Comparison of ENCODE assay signal across 16 mouse cellular contexts in the genomic region with DNA sequence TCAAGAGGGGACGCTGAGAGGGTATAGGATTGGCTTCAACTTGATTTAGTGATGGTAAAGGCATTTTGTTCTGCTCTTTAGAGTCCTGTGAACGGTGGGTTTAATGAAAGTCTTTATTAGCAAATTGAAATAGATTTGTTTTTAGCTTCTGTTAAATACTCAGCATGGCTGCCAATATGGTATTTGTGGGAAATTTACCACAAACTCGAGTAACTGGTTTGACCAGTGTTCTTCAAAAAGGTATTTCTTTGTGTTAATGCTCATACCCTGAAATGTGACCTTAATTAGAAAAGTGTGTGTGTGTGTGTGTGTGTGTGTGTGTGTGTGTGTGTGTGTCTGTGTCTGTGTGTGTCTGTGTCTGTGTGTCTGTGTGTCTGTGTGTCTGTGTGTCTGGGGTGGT.
"Had no signal": no experiment of that assay in that cellular context is flagged by ENCODE, and none has a peak within 500 bp of the region (broad histone marks: within the 10 kb centered on the region; RNA-seq: fewer than 3 reads in every experiment).

No protein-coding gene starts in this region.

- H3K36me3 ChIP-seq: liver, embryonic 13.5 days; liver, embryonic 15.5 days; midbrain, embryonic 13.5 days; midbrain, embryonic 15.5 days; neural tube, embryonic 12.5 days had no signal

- H3K4me2 ChIP-seq: liver, embryonic 13.5 days; liver, embryonic 15.5 days; midbrain, embryonic 11.5 days; midbrain, embryonic 13.5 days; midbrain, embryonic 15.5 days; neural tube, embryonic 12.5 days had no signal

- H3K4me1 ChIP-seq: liver, embryonic 13.5 days; liver, embryonic 15.5 days; megakaryocyte, embryonic 14.5 days; neural tube, embryonic 12.5 days had no signal

- H3K27me3 ChIP-seq: liver, embryonic 13.5 days; liver, embryonic 15.5 days; megakaryocyte, embryonic 14.5 days; midbrain, embryonic 15.5 days; neural tube, embryonic 12.5 days had no signal

- H3K4me3 ChIP-seq: liver, embryonic 13.5 days; liver, embryonic 15.5 days; megakaryocyte, embryonic 14.5 days; midbrain, embryonic 13.5 days; midbrain, embryonic 15.5 days; neural tube, embryonic 12.5 days had no signal

- DNase-seq: liver, embryonic 13.5 days; liver, postnatal 0 days; lung, adult 2 months; right cerebral cortex, postnatal 25 days; right cerebral cortex, postnatal 4 days; spleen, adult 18-20 months; thymus, adult 18-20 months; thymus, postnatal 14 days; thymus, postnatal 36 days had no signal

- H3K9me3 ChIP-seq: liver, embryonic 13.5 days; liver, embryonic 15.5 days; midbrain, embryonic 13.5 days; midbrain, embryonic 15.5 days; neural tube, embryonic 12.5 days had no signal

- ATAC-seq: liver, postnatal 0 days; midbrain, embryonic 13.5 days; midbrain, embryonic 15.5 days had no signal

- H3K27ac ChIP-seq: liver, embryonic 13.5 days; liver, embryonic 15.5 days; macrophage; midbrain, embryonic 13.5 days; midbrain, embryonic 15.5 days; neural tube, embryonic 12.5 days had no signal

- H3K9ac ChIP-seq: liver, embryonic 13.5 days; liver, embryonic 15.5 days; liver, postnatal 0 days; midbrain, embryonic 13.5 days; midbrain, embryonic 15.5 days; neural tube, embryonic 12.5 days had no signal
